Mouse (Mus musculus) cerebellum, adult 9-11 months (tissue): Measurements from ENCODE around the gene Olfml1.

Experiments
- DNase-seq: peaks from one replicate; pipeline ENCODE4 v3.0.0; 2022

Olfml1 gene

GRCm38 (mm10) chr7:107595426-107595825 lies 28.2 kb downstream of the Olfml1 start:
- DNase-seq: no peak

GRCm38 (mm10) chr7:107596753-107597152 lies 29.5 kb downstream of the Olfml1 start:
- no peak for DNase-seq

GRCm38 (mm10) chr7:107597956-107598355 lies 30.7 kb downstream of the Olfml1 start:
- DNase-seq: no peak

DNA sequence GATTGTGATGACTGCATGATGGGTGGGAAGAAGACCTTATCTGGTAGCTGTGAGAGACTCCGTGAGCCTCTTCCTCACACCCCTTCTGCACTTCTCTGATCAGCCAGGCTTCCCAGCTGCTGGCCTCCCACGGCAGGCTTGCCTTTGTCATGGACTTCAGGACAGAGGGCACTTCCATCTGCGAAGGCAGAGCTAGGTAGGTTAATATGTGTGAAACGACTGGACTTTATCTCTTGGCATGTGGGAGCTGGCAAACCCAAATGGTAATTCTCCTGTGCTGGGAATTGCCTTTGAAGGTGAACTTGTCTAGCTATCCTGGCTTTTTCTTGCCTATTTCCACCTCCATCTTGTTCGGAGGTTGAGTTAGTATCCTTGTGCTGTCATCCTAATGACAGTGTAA lies 33.4 kb downstream of the Olfml1 start:
- no peak for DNase-seq

DNA sequence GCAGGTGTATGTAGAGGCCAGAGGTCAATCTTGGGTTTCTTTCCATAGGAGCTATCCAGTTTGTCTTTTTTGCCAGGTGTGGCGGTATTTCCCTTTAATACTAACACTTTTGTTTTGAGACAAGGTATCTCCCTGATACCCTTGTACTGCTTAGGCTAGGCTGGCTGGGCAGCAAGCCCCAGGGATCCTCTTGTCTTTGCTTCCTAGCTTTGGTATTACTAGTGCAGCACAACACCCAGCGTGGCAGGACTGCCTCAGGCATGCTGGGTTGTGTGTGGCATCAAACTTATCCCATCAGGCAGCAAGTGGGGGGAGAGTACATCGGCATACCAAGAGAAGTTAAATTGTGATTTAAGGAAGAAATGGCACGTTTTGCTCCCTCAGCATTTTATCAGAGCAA lies 35.3 kb downstream of the Olfml1 start:
- no peak for DNase-seq

GRCm38 (mm10) chr7:107602913-107603312 lies 35.7 kb downstream of the Olfml1 start:
- no peak for DNase-seq

- DNase-seq: no peak
Observed at GRCm38 (mm10) chr7:107607766-107608165, 40.5 kb downstream of the Olfml1 start.

DNA sequence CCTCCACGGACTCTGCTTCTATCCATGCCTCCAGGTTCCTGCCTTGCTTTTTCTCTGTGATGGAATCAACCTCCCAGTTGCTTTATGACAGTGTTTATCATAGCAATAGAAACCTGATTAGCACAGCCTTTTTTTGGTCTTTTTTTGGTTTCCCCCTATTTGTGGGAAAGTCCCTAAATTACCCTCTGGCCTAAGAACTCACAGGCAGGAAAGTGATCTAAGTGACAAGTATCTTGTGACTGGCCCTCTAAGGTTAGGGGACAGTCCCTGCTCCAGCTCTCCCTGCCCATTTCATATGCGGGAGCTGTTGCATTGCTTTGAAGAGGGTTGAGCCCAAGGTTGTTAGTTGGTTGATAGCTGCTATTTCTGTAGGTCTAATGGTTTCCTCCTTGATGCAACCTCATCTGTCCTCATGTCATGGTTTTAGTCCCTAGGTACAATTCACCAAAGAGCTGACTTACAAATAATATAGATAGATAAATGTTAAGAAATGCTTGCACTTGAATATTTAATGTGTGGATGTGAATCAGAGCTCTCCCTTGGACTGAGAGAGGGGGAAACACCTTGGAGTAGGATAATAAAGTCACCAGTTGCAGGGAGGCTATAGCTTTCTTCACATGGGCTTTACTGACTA lies 42.5 kb downstream of the Olfml1 start:
- DNase-seq: no peak

GRCm38 (mm10) chr7:107610880-107611279 lies 43.6 kb downstream of the Olfml1 start:
- DNase-seq: no peak

- DNase-seq: no peak
Observed at GRCm38 (mm10) chr7:107618028-107618992, 51.1 kb downstream of the Olfml1 start.

- DNase-seq: no peak
Observed at GRCm38 (mm10) chr7:107619225-107619624, 52.0 kb downstream of the Olfml1 start.

GRCm38 (mm10) chr7:107620137-107620536 lies 52.9 kb downstream of the Olfml1 start:
- no peak for DNase-seq

DNA sequence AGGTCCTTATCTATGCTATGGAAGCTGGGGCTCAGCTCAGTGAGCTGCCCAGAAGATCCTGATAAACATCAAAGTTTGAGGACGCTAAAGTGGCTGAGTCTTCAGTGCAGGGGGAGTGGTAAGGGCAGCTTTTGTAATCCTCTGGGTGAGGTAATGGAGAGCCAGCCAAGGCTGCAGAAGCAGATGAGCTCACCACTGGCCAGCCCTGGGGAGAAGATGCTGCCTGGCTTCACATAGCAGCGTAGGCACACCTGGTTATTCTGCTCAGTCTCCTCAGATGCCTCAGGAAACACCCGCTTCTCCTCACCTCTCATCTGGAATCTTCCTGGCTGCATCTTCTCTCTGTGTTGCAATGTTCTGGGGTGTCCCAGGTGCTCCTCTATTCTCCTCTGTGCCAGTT lies 57.2 kb downstream of the Olfml1 start:
- no peak for DNase-seq

- no peak for DNase-seq
Observed at GRCm38 (mm10) chr7:107625061-107625460, 57.8 kb downstream of the Olfml1 start, which contains the start of gene 5330417H12Rik. Gene 5330417H12Rik (minus strand): TSS chr7:107625161.

DNA sequence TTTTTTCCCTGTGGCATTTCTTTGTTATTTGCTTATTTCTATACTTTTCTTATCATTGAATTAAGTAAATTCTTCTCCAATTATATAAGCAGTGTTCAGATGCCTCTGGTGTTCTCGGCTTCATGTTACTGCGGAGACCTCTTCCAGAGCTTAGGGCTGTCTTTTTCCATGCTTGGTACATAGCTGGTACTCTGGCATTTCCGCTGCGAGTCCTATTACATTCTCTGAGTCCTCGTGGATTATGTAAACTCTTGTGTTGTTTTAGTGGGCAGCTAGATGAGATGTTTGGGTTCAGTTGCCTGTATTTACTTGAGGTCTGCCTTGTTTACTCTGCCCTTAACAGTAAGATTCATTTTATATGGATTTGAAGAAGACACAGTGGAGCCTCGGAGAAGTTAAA lies 58.5 kb downstream of the Olfml1 start:
- DNase-seq: no peak

DNA sequence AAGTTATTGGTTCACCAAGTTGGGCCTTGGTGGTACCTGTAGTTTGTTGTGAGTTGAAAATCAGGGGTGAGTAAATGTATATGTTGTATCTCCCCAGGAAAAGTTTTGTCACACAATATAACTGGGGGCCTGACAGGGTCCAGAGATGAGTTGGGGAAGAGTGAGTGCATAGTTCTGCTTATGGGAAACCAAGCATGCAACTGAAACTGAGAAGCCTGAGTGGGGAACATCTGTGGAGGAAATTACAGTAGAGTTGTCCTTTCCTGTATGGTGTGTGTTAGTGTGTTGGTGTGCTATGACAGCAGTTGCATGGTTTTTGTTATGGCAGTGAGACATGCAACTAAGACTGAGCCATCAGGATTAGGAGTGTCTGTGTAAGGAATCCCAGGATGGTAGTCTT lies 61.1 kb downstream of the Olfml1 start:
- DNase-seq: no peak

DNA sequence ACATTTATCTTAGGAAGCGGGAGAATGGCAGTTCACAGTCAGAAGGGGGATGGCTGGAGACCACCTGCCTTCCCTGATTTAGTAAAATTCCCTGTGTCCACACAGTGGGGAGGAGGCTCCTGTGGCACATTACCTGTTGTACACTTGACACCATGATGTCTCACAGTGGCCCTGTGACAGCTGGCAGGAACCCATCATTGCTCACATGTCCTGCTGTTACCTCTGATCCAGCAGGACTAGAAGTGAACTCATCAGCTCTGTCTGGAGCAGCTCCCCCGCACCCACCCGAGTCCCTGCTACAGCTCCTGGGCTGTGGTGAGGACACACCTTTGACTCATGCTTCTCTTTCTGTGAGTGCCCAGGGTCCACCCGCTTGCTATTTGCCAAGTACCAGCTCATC lies 66.0 kb downstream of the Olfml1 start:
- no peak for DNase-seq

GRCm38 (mm10) chr7:107637398-107637797 lies 70.2 kb downstream of the Olfml1 start:
- DNase-seq: no peak

DNA sequence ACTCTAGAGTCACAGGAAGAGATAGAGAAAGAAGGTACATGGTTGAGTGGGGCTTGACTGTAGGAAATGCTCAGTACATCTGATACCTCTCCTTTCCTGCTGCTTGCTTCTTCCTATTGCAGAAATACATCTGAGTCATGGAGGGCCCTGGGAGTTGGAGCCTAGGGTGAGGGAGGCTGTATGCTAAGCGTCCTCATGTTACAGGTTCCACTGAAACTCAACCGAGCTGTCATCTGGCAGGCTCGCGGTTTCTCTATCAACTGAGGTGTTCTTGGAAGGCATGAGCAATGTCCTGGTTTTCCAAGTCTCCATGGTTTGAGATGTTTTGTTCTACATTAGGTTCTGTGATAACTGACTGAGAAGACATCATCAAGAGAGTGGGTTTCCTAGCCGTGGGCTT lies 70.8 kb downstream of the Olfml1 start:
- DNase-seq: no peak
